Mouse (Mus musculus) T-helper 1 cell (primary cell): Measurements from ENCODE around the gene Rwdd2a.

Experiments used
- in situ Hi-C: fragments of 300-600 bp; cut with MboI, MseI; formaldehyde crosslinking; loops from one replicate; pipeline ENCODE4 v1.15.1; 2025; ENCODE audit warnings: high pct_unique_total_duplicates

The Rwdd2a gene

GRCm38 (mm10) chr9:86587019-86587795 is 15.4 kb downstream of the Rwdd2a start:
- in situ Hi-C loops, result no loop called here

- in situ Hi-C loops, result loop anchor here (5.0 kb wide), 1 partner anchor 149 kb away; the partner anchor contains the start of gene Prss35
These were observed 21.2 kb downstream of the Rwdd2a start for GRCm38 (mm10) chr9:86592676-86593668.

DNA sequence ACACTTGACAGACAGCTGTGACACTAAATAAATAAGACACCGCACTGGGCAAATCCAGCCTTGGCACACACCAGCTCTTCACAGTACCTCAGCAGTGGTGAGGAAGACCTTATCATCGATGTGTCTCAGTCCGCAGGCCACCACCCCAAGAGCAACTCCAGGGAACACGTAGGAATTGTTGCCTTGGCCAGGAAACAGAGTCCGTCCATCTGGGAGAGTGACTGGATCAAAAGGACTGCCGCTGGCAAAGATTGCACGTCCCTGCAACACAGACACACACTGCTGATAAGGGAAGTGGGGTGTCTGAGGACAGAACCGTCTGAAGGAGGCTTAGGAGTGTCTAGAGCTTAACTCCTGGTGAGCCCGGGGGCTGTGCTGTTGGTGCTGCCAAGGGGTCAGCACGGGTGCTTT is 22.6 kb downstream of the Rwdd2a start:
- in situ Hi-C loops, result loop anchor here (5.0 kb wide), 1 partner anchor 148 kb away; the partner anchor contains the start of gene Prss35

DNA sequence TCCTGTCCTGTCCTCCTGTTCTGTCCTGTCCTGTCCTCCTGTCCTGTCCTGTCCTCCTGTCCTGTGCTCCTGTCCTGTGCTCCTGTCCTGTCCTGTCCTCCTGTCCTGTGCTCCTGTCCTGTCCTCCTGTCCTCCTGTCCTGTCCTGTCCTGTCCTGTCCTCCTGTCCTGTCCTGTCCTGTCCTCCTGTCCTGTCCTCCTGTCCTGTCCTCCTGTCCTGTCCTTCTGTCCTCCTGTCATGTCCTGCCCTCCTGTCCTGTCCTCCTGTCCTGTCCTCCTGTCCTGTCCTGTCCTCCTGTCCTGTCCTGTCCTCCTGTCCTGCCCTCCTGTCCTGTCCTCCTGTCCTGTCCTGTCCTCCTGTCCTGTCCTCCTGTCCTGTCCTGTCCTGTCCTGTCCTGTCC is 25.2 kb downstream of the Rwdd2a start:
- in situ Hi-C loops, result loop anchor here (5.0 kb wide), 1 partner anchor 210 kb away; no protein-coding TSS in a partner anchor

GRCm38 (mm10) chr9:86599723-86600303 is 28.0 kb downstream of the Rwdd2a start:
- in situ Hi-C loops, result loop anchor here (5.0 kb wide), 1 partner anchor 207 kb away; no protein-coding TSS in a partner anchor

DNA sequence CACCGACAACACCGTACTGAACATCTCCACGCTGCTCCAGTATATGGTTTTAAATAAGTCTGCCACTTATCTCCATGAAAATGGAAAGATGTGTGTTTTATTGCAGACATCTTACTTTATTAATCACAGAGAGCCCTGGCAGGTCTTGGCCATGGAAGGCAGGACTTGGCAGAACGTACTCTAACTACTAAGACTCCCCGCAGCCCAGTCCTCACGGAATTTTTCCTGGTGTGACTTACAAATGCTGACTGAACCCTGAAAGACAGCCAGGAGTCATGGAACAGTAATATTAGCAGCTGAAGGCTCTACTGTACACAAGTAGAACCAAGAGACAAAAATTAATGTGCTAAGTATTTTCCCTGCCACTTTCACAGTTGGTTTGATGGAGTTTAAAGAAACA is 34.0 kb downstream of the Rwdd2a start:
- in situ Hi-C loops, result no loop called here

- in situ Hi-C loops, result no loop called here
These were observed 40.3 kb downstream of the Rwdd2a start for GRCm38 (mm10) chr9:86612091-86612490.

DNA sequence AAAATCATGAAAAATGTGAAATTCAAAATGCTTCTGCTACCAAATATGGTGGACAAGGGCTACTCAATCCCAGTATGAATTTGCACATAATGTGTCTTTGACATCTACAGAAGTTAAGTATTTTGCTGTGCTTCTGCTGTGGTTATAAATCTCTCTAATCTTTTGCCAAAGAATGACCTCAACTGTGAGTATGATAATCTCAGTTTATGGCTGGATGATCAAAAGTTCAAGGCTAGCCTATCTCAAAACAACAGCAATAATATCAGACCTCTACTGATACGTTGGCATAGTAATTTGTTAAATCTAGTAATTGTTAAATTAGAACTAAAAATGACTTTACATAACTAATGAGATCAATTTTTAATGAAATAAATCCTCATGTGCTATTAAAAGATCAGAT is 44.0 kb downstream of the Rwdd2a start:
- in situ Hi-C loops, result no loop called here

DNA sequence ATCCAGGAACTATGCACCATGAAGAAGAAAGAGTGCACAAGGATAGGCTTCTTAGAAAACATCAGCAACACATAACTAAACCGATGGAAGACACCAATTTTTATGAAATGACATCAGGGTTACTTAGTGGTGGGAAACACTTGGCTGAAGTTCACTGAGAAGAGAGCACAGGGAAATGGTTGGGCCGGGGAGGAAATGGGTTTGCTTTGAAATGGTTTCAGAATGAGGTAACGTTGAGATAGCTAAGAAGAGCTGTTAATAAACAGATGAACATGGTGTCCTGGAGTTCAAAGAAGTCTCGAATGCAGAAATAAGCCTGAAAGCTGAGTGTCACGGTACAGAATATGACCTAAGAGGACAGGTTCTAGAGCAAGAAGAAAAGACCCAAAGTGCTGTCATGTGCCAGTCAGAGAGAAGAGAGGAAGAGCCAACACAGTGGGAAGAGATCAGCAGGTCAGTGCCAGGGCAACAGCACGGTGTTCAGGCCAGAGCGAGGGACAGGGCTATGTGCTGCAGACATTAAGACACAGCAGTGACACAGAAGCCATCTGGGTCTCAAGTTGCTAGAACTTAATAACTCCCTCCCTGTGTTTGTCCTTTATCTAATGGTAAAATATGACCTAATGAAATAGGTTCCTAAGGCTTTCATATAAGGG is 46.2 kb downstream of the Rwdd2a start:
- in situ Hi-C loops, result no loop called here

DNA sequence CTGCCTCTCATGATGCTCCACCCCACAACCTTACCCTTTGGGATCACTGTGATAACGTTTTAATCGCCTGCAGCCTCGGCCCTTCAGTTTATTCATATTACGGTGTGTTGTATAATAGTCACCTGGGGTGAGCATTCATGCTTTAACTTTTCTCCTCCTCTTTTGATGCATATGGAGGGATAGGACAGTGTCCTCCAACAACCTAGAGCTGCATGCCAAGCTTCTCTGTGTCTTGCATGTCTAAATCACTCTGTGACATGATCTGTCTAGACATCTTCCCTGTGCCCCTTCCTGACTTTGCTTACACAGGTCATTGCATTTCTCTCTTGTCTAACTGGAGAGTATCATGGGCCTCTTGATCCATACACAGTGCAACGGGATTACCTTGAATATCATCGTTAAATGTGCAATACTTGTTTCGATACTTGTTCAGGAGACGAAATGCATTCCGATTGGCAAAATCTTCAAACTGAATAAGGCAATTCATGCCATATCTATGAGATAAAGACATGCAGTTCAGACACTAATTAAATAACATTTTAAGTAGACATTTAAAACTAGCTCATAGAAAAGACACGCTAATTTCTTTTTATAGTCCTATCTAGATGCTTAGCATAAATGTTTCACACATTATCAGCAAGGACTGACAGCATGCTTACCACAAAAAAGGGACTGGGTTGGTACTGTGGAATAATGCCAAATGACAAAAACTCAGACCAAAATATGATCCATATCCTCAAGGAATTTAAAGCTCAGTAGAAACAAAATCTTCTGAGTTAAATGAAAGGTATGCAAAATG is 47.7 kb downstream of the Rwdd2a start:
- in situ Hi-C loops, result no loop called here

GRCm38 (mm10) chr9:86622062-86622461 is 50.3 kb downstream of the Rwdd2a start:
- in situ Hi-C loops, result no loop called here

- in situ Hi-C loops, result no loop called here
These were observed 52.2 kb downstream of the Rwdd2a start for GRCm38 (mm10) chr9:86624039-86624438.
